Mouse (Mus musculus): ENCODE results near the gene Lmod2. TPM values are rescaled to one million over a fixed set of nuclear protein-coding genes. Genes with fewer than 3 reads are reported as not detected.

The Lmod2 gene
- 45.3 and 49.3 TPM in 2 replicates for polyA plus RNA-seq (2016; fragmentation: Nextera tagmentation; extraction: Ambion mirVana)

DNA sequence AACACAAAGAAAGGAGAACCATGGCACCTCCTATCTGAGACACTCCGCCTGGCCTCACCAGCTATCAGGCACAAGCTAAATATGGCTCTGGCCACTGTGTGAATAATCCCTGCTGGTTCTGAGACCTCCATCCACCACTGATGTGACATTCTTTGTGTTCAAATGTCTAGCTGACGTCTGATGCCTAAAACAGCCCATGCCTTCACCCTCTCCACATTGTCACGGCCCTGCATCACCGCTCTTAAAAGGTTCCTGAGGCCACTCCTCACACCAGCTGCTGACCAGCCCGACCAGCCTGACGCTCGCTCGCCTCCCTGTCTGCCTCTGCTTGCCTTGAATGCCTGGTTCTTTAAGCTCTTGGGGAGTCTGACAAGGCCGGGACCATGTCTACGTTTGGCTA lies at the start of gene Lmod2:
Gene Lmod2 (plus strand): TSS at position 263 of the 400 bp plus-strand sequence.
- H3K9me3 ChIP-seq (replicated peaks), result no peaks in the 10 kb centered on the region
- ATAC-seq (ENCODE audit: insufficient number of reproducible peaks, low FRiP score), result peak; percentile 87
- H3K27me3 ChIP-seq (replicated peaks), result no peaks in the 10 kb centered on the region
- peak within 1 kb of the TSS; percentile 54 for H3K4me3 ChIP-seq
- no peaks in the 10 kb centered on the region for H3K36me3 ChIP-seq
- H3K4me2 ChIP-seq, result peak within 1 kb of the TSS; percentile 73
- 34% methylated on average over 10 of the region's 10 CpGs for WGBS
- H3K9ac ChIP-seq, result peak within 1 kb of the TSS; percentile 91
- peaks cover 28% of the 10 kb centered on the region for H3K4me1 ChIP-seq (replicated peaks)
- H3K27ac ChIP-seq (ENCODE audit: poor library complexity, severe bottlenecking), result peak within 1 kb of the TSS; percentile 97

DNA sequence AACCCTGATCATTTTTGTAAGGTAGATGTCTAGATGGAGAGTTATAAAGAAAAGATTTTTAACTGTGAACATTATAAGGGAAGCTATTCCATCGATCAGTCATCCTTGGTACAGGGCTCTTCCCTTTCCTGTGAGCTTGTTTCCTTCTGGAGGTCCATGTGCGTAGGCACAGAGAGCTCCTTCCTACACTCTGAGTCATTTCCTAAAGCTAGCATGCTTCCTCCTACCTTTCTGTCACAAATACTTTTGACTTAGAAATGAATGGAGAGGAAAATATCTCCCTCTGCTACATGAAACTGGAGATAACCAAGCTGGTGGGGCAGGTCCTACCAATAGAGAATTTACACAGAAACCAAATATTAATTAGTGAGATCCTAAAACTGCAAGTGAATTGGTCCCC lies 47.8 kb upstream of the Lmod2 start:
- H3K36me3 ChIP-seq, result no peaks in the 10 kb centered on the region
- H3K27me3 ChIP-seq (replicated peaks), result no peaks in the 10 kb centered on the region
- WGBS, result 54% methylated on average over 2 of the region's 2 CpGs
- no peak overlapping the region for H3K27ac ChIP-seq (ENCODE audit: poor library complexity, severe bottlenecking)
- no peak overlapping the region for H3K9ac ChIP-seq
- no peak overlapping the region for H3K4me2 ChIP-seq
- H3K4me3 ChIP-seq, result no peak overlapping the region
- peaks cover 3% of the 10 kb centered on the region; the same call in 1 of the 2 replicates for H3K9me3 ChIP-seq (replicated peaks)
- no peak for ATAC-seq (ENCODE audit: insufficient number of reproducible peaks, low FRiP score)
- peaks cover 26% of the 10 kb centered on the region for H3K4me1 ChIP-seq (replicated peaks)

DNA sequence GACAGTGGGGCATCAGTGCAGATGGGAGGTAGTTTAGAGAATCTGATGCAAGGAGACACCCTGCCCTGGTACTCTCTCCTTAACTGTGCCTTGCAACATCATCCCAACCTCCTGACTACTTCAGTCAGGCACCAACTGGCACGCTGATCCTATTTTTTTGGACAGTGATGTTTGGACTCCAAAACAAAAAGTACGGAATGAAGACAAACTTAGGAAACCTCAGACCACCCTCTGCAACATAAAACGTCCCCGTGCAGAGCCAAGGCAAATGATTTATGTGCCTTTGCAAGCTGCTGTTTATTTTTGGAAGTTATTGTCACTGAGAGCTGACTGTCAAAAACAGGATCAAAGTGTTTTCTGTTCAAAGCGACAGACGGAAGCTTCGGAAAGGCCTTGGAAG lies 45.5 kb upstream of the Lmod2 start:
- Histone ChIP-seq H3K9ac (no peak overlapping the region), H3K4me2 (no peak overlapping the region; the same call in 1 of the 2 replicates)

DNA sequence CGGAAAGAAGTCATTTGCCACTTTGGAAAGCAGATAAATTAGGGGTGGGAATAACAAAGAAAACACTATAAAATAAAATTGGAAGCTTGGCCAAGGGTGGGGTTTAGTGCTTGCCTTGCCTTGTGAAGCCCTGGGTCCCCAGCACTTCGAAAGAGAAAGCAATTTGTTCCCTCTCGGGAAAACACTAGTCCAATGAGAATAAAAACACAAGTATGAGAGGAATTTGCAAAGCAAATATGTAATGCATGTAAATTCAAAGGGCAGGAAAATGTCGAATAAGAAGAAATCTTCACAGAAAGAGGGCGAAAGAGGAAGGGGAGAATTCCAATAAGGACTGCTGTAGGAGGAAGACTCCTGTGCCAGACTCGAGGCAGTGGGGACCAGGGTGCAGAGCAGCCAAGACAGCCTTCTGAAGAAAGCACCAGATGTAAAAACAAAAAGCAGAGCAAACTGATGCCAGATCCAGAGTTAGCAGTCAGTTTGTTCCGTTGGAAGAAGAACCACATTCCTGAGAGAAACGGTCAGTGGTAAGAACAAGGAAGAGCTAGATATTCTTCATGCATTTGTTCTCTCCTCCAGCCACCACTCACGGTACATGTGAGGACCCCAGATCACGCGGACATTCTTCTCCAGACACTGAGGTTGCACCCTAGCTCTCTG lies 43.0 kb upstream of the Lmod2 start:
- Histone ChIP-seq H3K9me3 (replicated peaks) (no peaks in the 10 kb centered on the region), H3K27me3 (replicated peaks) (no peaks in the 10 kb centered on the region), H3K27ac (ENCODE audit: poor library complexity, severe bottlenecking) (peak overlapping the region; percentile 34; the same call in 1 of the 2 replicates), H3K4me2 (no peak overlapping the region), H3K4me3 (no peak overlapping the region), H3K4me1 (replicated peaks) (peaks cover 25% of the 10 kb centered on the region), H3K36me3 (no peaks in the 10 kb centered on the region), H3K9ac (no peak overlapping the region)
- no peak for ATAC-seq (ENCODE audit: insufficient number of reproducible peaks, low FRiP score)
- 59% methylated on average over 11 of the region's 11 CpGs for WGBS

More for the DNA sequence above, 45.5 kb upstream of the Lmod2 start:
- H3K4me1 ChIP-seq (replicated peaks), result peaks cover 26% of the 10 kb centered on the region
- no peak for ATAC-seq (ENCODE audit: insufficient number of reproducible peaks, low FRiP score)
- no peaks in the 10 kb centered on the region for H3K27me3 ChIP-seq (replicated peaks)
- H3K4me3 ChIP-seq, result no peak overlapping the region
- no peak overlapping the region for H3K27ac ChIP-seq (ENCODE audit: poor library complexity, severe bottlenecking)
- 33% methylated on average over 7 of the region's 7 CpGs for WGBS
- H3K9me3 ChIP-seq (replicated peaks), result peaks cover 3% of the 10 kb centered on the region; the same call in 1 of the 2 replicates
- H3K36me3 ChIP-seq, result no peaks in the 10 kb centered on the region

DNA sequence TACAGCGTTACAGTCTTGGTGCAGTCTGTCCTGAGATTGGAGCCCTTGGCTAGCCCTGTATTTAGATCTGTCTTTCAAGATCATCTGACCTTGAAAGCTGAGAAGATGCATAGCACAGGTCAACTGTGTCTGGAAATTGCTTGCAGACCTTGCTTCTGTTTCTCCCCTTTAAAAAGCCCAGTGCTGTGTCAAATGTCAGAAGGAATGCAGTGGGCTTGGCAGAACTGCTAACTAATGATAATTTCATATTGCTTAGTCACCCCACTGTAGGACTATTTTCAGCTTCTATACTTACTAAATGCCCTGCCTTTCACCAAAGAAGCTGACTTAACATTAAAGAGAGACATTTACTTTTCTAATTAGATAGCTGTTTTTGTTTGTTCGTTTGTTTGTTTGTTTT lies 42.1 kb upstream of the Lmod2 start:
- Histone ChIP-seq H3K4me2 (no peak overlapping the region), H3K9ac (no peak overlapping the region), H3K36me3 (no peaks in the 10 kb centered on the region), H3K27ac (ENCODE audit: poor library complexity, severe bottlenecking) (no peak overlapping the region), H3K27me3 (replicated peaks) (no peaks in the 10 kb centered on the region), H3K4me1 (replicated peaks) (peaks cover 25% of the 10 kb centered on the region), H3K9me3 (replicated peaks) (no peaks in the 10 kb centered on the region), H3K4me3 (no peak overlapping the region)
- 59% methylated on average over 2 of the region's 2 CpGs for WGBS
- no peak for ATAC-seq (ENCODE audit: insufficient number of reproducible peaks, low FRiP score)

DNA sequence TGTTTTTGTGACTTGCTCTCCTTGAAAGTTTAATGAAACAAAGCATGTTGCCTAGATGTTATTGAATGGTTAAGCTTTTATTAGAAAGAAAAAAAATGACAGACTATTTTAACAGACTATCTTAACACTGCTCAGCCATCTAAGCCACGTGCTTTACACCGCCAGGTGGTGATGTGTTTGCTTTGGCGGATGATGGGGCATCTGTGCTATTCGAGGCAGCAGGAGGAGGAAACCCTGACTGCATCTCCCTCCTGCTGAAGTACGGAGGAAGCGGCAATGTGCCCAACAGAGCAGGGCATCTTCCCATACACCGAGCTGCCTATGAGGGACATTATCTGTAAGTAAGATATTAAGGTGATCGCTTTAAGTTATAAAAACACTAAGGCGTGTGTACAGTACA lies 33.5 kb upstream of the Lmod2 start:
- no peak for ATAC-seq (ENCODE audit: insufficient number of reproducible peaks, low FRiP score)
- no peaks in the 10 kb centered on the region for H3K27me3 ChIP-seq (replicated peaks)
- 62% methylated on average over 9 of the region's 9 CpGs for WGBS
- no peak overlapping the region for H3K27ac ChIP-seq (ENCODE audit: poor library complexity, severe bottlenecking)
- H3K4me1 ChIP-seq (replicated peaks), result no peaks in the 10 kb centered on the region
- no peaks in the 10 kb centered on the region for H3K9me3 ChIP-seq (replicated peaks)
- no peak overlapping the region for H3K4me2 ChIP-seq
- H3K4me3 ChIP-seq, result no peak overlapping the region
- no peak overlapping the region for H3K9ac ChIP-seq
- no peaks in the 10 kb centered on the region for H3K36me3 ChIP-seq

DNA sequence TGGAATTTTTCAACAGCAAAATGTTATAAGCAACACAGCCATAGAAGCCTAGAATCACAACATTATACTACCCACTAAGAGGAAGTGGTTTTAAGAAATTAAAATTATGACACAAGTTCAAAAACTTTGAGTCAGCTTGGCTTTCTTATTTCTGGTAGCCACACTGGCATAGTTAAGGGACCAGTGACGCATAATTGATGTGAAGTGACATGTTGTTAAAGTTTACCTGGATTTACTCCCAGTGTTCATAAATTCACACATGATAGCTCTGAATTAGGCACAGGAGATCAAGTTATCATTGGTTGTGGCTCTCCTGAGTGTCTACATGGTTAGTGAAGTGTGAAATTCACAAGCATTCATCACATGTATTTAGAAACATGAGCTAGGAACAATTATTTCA lies 32.7 kb upstream of the Lmod2 start:
- WGBS, result 86% methylated on average over 1 of the region's 1 CpGs
- H3K4me2 ChIP-seq, result no peak overlapping the region
- ATAC-seq (ENCODE audit: insufficient number of reproducible peaks, low FRiP score), result no peak

DNA sequence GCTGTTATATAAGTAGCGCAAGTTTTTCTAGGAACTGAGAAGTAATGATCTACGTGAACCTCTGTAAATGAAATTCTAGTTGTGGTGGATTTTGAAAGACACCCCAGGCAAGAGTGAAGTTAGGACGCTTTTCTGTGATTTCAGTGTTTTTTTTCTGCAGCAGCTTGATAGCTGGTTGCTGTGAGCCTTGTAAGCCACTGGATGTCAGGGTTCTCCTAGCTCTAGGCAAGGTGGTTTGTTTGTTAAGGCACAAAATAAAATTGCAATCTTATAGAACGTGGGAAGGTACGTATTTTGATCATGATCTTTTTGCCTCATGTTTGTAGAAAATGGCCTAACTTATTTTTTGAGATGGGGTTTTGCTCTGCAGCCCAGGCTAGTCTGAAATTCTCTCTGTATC lies 28.6 kb upstream of the Lmod2 start:
- no peak for ATAC-seq (ENCODE audit: insufficient number of reproducible peaks, low FRiP score)

More for the DNA sequence above, 32.7 kb upstream of the Lmod2 start:
- Histone ChIP-seq H3K4me3 (no peak overlapping the region), H3K9me3 (replicated peaks) (no peaks in the 10 kb centered on the region), H3K27ac (ENCODE audit: poor library complexity, severe bottlenecking) (no peak overlapping the region), H3K9ac (no peak overlapping the region), H3K4me1 (replicated peaks) (peaks cover 3% of the 10 kb centered on the region; the same call in 1 of the 2 replicates), H3K36me3 (no peaks in the 10 kb centered on the region), H3K27me3 (replicated peaks) (no peaks in the 10 kb centered on the region)

DNA sequence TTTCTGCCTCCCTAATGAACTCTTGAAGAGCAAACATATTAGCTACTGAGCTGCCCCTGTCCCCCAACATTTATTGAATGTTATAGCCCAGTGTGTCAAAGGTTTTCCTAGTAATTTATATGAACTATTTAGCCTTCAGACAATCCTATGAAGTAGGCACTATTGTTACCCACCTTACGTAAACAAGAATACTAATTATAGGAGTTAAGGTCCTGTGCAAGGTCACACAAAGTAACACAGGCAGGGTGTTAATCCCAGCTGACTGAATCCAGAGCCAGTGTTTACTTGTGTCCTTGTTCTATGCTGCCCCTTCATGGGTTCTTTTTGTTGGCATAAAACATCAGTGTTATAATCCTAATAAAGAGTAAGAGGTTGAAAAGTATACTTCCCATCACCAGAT lies 27.9 kb upstream of the Lmod2 start:
- H3K4me2 ChIP-seq, result no peak overlapping the region
- no peaks in the 10 kb centered on the region for H3K27me3 ChIP-seq (replicated peaks)
- 49% methylated on average over 1 of the region's 1 CpGs for WGBS
- H3K27ac ChIP-seq (ENCODE audit: poor library complexity, severe bottlenecking), result no peak overlapping the region
- peaks cover 5% of the 10 kb centered on the region; the same call in 1 of the 2 replicates for H3K9me3 ChIP-seq (replicated peaks)
- no peak overlapping the region for H3K9ac ChIP-seq
- peaks cover 7% of the 10 kb centered on the region for H3K4me1 ChIP-seq (replicated peaks)
- no peak for ATAC-seq (ENCODE audit: insufficient number of reproducible peaks, low FRiP score)
- no peaks in the 10 kb centered on the region for H3K36me3 ChIP-seq
- H3K4me3 ChIP-seq, result no peak overlapping the region

More for the DNA sequence above, 28.6 kb upstream of the Lmod2 start:
- H3K9me3 ChIP-seq (replicated peaks), result peaks cover 3% of the 10 kb centered on the region; the same call in 1 of the 2 replicates
- H3K9ac ChIP-seq, result no peak overlapping the region
- H3K36me3 ChIP-seq, result no peaks in the 10 kb centered on the region
- H3K4me1 ChIP-seq (replicated peaks), result peaks cover 7% of the 10 kb centered on the region
- WGBS, result 73% methylated on average over 5 of the region's 5 CpGs
- H3K27me3 ChIP-seq (replicated peaks), result no peaks in the 10 kb centered on the region
- no peak overlapping the region for H3K4me2 ChIP-seq
- no peak overlapping the region for H3K4me3 ChIP-seq
- H3K27ac ChIP-seq (ENCODE audit: poor library complexity, severe bottlenecking), result no peak overlapping the region

DNA sequence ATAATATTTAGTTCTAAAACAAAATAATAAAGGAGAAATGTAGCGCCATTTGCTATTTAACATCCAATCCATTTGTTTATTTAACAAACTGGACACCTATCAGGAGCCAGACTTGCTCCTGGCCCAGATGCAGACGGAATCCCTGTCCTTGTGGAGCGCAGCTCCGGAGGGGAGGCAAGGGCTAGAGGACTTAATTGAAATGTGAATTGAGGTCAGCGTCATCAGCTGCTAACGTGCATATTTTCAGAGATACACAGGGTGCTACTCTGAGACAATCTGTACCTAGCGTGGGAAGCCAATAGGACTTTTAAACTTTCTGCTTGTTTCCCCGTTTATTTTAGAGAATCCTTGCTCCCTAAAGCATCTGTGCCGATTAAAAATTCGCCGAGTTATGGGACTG lies 27.3 kb upstream of the Lmod2 start:
- no peak overlapping the region for H3K9ac ChIP-seq
- 72% methylated on average over 11 of the region's 11 CpGs for WGBS
- H3K4me1 ChIP-seq (replicated peaks), result peaks cover 7% of the 10 kb centered on the region
- H3K36me3 ChIP-seq, result no peaks in the 10 kb centered on the region
- H3K4me2 ChIP-seq, result no peak overlapping the region
- H3K27ac ChIP-seq (ENCODE audit: poor library complexity, severe bottlenecking), result no peak overlapping the region
- ATAC-seq (ENCODE audit: insufficient number of reproducible peaks, low FRiP score), result no peak
- no peak overlapping the region for H3K4me3 ChIP-seq
- H3K9me3 ChIP-seq (replicated peaks), result peaks cover 5% of the 10 kb centered on the region; the same call in 1 of the 2 replicates
- no peaks in the 10 kb centered on the region for H3K27me3 ChIP-seq (replicated peaks)

DNA sequence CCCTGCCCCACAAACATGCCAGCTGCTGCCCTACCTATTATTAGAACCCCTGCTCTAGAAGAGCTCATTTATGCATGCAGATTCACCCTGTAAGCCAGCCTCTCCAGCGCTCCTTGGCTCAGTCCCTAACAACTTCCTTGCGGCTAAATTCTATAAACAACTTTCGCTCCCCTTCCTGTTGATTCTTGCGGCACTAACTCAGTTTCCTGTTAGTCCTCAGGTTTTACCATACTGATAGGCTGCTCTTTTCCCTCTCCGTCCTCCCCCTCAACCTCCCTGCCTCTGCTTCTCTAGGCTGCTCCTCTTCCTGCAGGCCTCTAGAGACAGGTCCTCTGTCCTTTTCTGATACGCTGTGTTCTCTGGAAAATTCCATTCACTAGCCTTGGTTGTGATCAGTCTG lies 26.4 kb upstream of the Lmod2 start:
- Histone ChIP-seq H3K36me3 (no peaks in the 10 kb centered on the region), H3K27me3 (replicated peaks) (no peaks in the 10 kb centered on the region), H3K4me3 (no peak overlapping the region), H3K4me1 (replicated peaks) (peaks cover 7% of the 10 kb centered on the region), H3K4me2 (no peak overlapping the region), H3K9ac (no peak overlapping the region), H3K27ac (ENCODE audit: poor library complexity, severe bottlenecking) (peak overlapping the region; percentile 18; the same call in 1 of the 2 replicates), H3K9me3 (replicated peaks) (peaks cover 5% of the 10 kb centered on the region; the same call in 1 of the 2 replicates)
- WGBS, result 54% methylated on average over 6 of the region's 6 CpGs
- ATAC-seq (ENCODE audit: insufficient number of reproducible peaks, low FRiP score), result no peak
